ENCODE assay signal across 17 mouse cellular contexts in genomic region chr10:79686219-79686618, GRCm38 (mm10). TPM values are rescaled to one million over a fixed set of nuclear protein-coding genes. Genes with fewer than 3 reads are reported as not detected.
"Had no signal": no experiment of that assay in that cellular context is flagged by ENCODE, and none has a peak within 500 bp of the region (broad histone marks: within the 10 kb centered on the region; RNA-seq: fewer than 3 reads in every experiment).

No protein-coding gene starts in this region.

- H3K4me3 ChIP-seq: layer of hippocampus, adult 2 months; liver, embryonic 12.5 days; midbrain, embryonic 15.5 days; neural tube, embryonic 13.5 days had no signal

- ATAC-seq: liver, embryonic 12.5 days; midbrain, embryonic 15.5 days had no signal

- DNase-seq: kidney, postnatal 10 days; kidney, postnatal 4 days; lung, embryonic 14.5 days; lung, postnatal 10 days; right cerebral cortex, adult 18-20 months; right cerebral cortex, postnatal 25 days; thymus, adult 18-20 months; thymus, postnatal 14 days had no signal

- H3K4me2 ChIP-seq: liver, embryonic 12.5 days; lung, embryonic 14.5 days; midbrain, embryonic 11.5 days; midbrain, embryonic 15.5 days; neural tube, embryonic 13.5 days had no signal

- H3K9ac ChIP-seq: liver, embryonic 12.5 days; lung, embryonic 14.5 days; midbrain, embryonic 15.5 days; neural tube, embryonic 13.5 days had no signal

- H3K27me3 ChIP-seq: liver, embryonic 12.5 days; megakaryocyte, embryonic 14.5 days; midbrain, embryonic 15.5 days; neural tube, embryonic 13.5 days had no signal

- H3K27ac ChIP-seq: layer of hippocampus, adult 2 months; liver, embryonic 12.5 days; macrophage; midbrain, embryonic 15.5 days; neural tube, embryonic 13.5 days had no signal

- H3K9me3 ChIP-seq: liver, embryonic 12.5 days; megakaryocyte, embryonic 14.5 days; midbrain, embryonic 15.5 days; neural tube, embryonic 13.5 days had no signal

RNA-seq across cellular contexts. Expression of gene Gzmm, which starts 2.6 kb away (rescaled TPM):
- polyA plus RNA-seq: macrophage had no signal

RNA-seq across cellular contexts. Expression of gene Madcam1, which starts 21.9 kb away (rescaled TPM):
- total RNA-seq: layer of hippocampus, adult 2 months; left cerebral cortex, postnatal 36 days; monocyte, adult 5-6 weeks had no signal
- polyA plus RNA-seq: macrophage had no signal
